Mouse (Mus musculus) liver, embryonic 14.5 days (tissue): ENCODE data around the gene Fam71d. TPM values are rescaled to one million over a fixed set of nuclear protein-coding genes. Genes with fewer than 3 reads are reported as not detected.

Experiments
- ATAC-seq: fragments of 200-750 bp; cut with Nextera tagmentation; 2 replicates; pipeline ENCODE4 v1.8.0; 2017; ENCODE audit warnings: moderate number of reproducible peaks, mild to moderate bottlenecking, moderate library complexity; ENCODE audit not compliant: insufficient read depth
- DNase-seq, 3 experiments: peaks; one replicate each; pipeline ENCODE4 v3.0.0-alpha.2; 2012 to 2013; ENCODE audit warnings: low read depth in 3 of 3, low spot score in 3 of 3
- H3K27ac ChIP-seq: fragments of 300-500 bp; sonication (generic); 2 replicates; pipeline ENCODE4 v1.5.1; 2014; ENCODE audit warnings: moderate library complexity, mild to moderate bottlenecking, control low read depth, inconsistent platforms
- H3K27me3 ChIP-seq: fragments of 300-500 bp; sonication (generic); 2 replicates; pipeline ENCODE4 v1.6.1; 2014; ENCODE audit warnings: mild to moderate bottlenecking, low read length, moderate library complexity; ENCODE audit not compliant: control insufficient read depth, insufficient read depth
- H3K36me3 ChIP-seq: fragments of 300-500 bp; sonication (generic); replicated peaks from 2 replicates; pipeline ENCODE4 v1.6.1; 2014; ENCODE audit warnings: low read depth; ENCODE audit not compliant: control insufficient read depth, insufficient read depth
- H3K4me1 ChIP-seq, 2 experiments: fragments of 200-500 bp in 1 of 2; fragments of 300-500 bp in 1 of 2; sonication (generic) in 1 of 2; replicated peaks; 2 replicates each; pipeline ENCODE4 v1.6.1; 2012 to 2014; ENCODE audit warnings: antibody characterized with exemption in 1 of 2, inconsistent platforms in 1 of 2, low read length in 1 of 2; ENCODE audit not compliant: control insufficient read depth in 2 of 2, insufficient read depth in 2 of 2
- H3K4me2 ChIP-seq: fragments of 300-500 bp; sonication (generic); 2 replicates; pipeline ENCODE4 v1.6.1; 2014; ENCODE audit warnings: low read depth, mild to moderate bottlenecking, control low read depth, moderate library complexity
- H3K4me3 ChIP-seq, 2 experiments: fragments of 200-500 bp in 1 of 2; fragments of 300-500 bp in 1 of 2; sonication (generic) in 1 of 2; 2 replicates each; pipeline ENCODE4 v1.5.1; 2012 to 2014; ENCODE audit warnings: low read depth in 2 of 2, low read length in 2 of 2, mild to moderate bottlenecking in 2 of 2, control low read depth in 1 of 2, inconsistent platforms in 1 of 2, moderate library complexity in 1 of 2; ENCODE audit not compliant: insufficient read depth in 1 of 2
- H3K9ac ChIP-seq: fragments of 300-500 bp; sonication (generic); replicated peaks from 2 replicates; pipeline ENCODE4 v1.6.1; 2014; ENCODE audit warnings: mild to moderate bottlenecking, control low read depth, moderate library complexity
- H3K9me3 ChIP-seq: fragments of 300-500 bp; sonication (generic); 2 replicates; pipeline ENCODE4 v1.6.1; 2016; ENCODE audit warnings: low read length, mixed read lengths; ENCODE audit not compliant: control insufficient read depth
- CTCF ChIP-seq: IDR thresholded peaks from 2 replicates; pipeline ENCODE4 v1.5.1; 2016; ENCODE audit warnings: antibody characterized with exemption, low read depth, control low read depth
- EP300 ChIP-seq: IDR thresholded peaks from 2 replicates; pipeline ENCODE4 v1.6.1; 2016; ENCODE audit warnings: antibody characterized with exemption, low read depth
- WGBS: fragments of 180-500 bp; shearing (Covaris S2); extraction: QIAGEN DNeasy Blood & Tissue Kit; methylation state at CpG from one replicate; pipeline ENCODE4 v1.1.7; 2014; ENCODE audit not compliant: insufficient replicate concordance; 5-methylcytosine and 5-hydroxymethylcytosine counted together
- polyA plus RNA-seq, 2 experiments: library from polyadenylated mRNA; depleted of rRNA in 1 of 2; stranded (reverse) in 1 of 2; unstranded in 1 of 2; fragments of >200 nt; fragmentation: Nextera tagmentation in 1 of 2; extraction: Ambion mirVana in 1 of 2; gene quantifications; 2 replicates each; pipeline versions ENCODE4 v1.2.1 to v1.2.3; 2012 to 2014

Gene Fam71d
- polyA plus RNA-seq, 2 experiments = not detected

DNA sequence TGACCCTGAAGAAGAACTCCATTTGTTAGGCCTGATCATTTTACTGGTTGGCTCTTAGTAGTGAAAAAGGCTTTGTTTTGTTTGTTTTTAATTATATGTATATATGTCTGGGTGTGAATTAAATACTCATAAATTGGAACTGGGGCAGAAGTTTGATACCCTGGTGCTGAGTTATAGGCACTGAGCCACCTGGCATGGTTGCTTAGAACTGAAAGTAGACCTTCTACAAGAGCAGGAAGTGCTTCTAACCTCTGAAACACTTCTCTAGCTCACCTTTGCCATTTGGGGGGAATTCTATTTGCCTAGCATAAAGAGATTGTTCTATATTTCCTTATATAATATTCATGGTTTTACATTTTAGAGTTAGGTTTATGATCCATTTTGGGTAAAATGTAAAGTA lies 70.6 kb downstream of the Fam71d start:
- Histone ChIP-seq H3K4me2 (no peak overlapping the region), H3K27me3 (no peaks in the 10 kb centered on the region), H3K9me3 (no peaks in the 10 kb centered on the region), H3K9ac (no peak overlapping the region), H3K4me1 (no peaks in the 10 kb centered on the region), H3K4me3 (no peak overlapping the region), H3K36me3 (no peaks in the 10 kb centered on the region), H3K27ac (no peak overlapping the region)
- DNase-seq (no peak), ATAC-seq (no peak)
- no peak for TF ChIP-seq EP300
- TF ChIP-seq CTCF = no peak

DNA sequence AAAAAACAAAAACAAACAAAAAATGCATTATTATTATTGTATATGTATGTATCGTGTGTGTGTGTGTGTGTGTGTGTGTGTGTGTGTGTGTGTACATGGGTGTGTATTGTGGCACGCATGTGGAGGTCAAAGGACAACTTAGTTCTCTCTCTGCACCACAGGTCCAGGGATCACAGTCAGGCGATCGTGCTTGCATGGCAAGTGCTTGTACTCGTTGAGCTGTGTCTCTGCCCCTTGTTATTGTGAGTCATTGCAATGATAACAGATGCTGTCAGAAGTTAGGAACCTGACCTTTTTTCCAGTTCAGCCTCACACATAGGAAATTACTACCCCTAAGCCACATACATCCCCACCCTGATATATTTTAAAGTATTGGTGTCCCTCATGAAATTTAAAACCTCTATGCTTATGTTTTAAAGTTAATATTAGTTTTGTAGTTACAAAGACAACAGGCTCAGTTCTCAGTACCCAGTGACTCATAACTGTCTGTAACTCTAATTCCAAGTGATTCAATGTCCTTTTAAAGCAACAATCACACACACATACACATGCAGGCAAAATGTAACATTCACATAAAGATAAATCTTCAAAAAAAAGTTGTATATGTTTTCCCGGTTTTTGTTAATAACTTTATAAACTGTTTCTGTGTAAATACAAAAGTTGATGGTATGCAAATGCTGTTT lies 77.8 kb downstream of the Fam71d start:
- ATAC-seq = no peak
- no peaks in the 10 kb centered on the region for H3K4me1 ChIP-seq
- no peaks in the 10 kb centered on the region for H3K36me3 ChIP-seq
- no peaks in the 10 kb centered on the region for H3K27me3 ChIP-seq
- no peak for TF ChIP-seq EP300
- no peak for TF ChIP-seq CTCF
- H3K9me3 ChIP-seq = no peaks in the 10 kb centered on the region
- no peak overlapping the region for H3K9ac ChIP-seq
- no peak for DNase-seq
- H3K4me3 ChIP-seq = no peak overlapping the region
- H3K27ac ChIP-seq = no peak overlapping the region
- H3K4me2 ChIP-seq = no peak overlapping the region
- 65% methylated on average over 6 of the region's 6 CpGs for WGBS

DNA sequence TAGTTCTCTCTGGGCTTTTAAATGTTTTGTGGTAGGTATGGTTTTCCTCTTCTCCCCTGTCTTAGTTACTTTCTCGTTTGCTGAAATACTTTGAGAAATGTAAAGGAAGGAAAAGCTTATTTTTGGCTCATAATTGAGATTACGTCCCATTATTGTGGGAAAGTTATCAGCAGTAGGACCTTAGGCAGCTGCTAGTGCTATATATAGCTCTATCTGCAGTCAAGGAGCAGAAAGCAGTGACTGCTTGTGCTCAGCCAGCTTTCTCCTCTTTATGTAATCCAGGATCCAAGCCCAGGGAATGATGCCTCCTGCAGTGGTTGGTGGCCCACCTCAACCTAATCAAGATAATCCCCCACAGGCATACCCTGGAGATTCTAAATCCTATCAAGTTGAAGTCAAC lies 81.9 kb downstream of the Fam71d start:
- Histone ChIP-seq H3K36me3 (no peaks in the 10 kb centered on the region), H3K4me3 (no peak overlapping the region), H3K9me3 (no peaks in the 10 kb centered on the region), H3K4me1 (no peaks in the 10 kb centered on the region), H3K9ac (no peak overlapping the region), H3K27ac (no peak overlapping the region), H3K4me2 (no peak overlapping the region), H3K27me3 (no peaks in the 10 kb centered on the region)
- DNase-seq (no peak), ATAC-seq (no peak)
- TF ChIP-seq CTCF (no peak), EP300 (no peak)
- WGBS = 17% methylated on average over 2 of the region's 2 CpGs

DNA sequence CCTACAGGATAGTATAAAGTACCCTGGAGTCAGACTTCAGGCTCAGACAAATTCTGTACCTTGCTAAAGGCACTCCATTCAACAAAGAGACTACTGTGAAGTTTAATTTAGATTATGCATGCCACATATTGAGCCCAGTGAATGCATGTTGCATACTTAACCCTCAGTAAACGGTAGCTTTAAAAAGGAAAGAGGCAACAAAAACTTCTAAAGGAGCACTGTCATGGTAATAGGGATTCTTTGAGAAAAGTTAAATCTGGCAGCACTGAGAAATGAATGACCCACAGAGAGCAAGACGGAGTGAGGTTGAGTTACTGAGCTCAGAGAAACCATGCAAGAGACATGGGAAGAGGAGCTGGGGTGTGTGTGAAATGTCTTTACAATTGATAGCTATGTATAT lies 86.6 kb downstream of the Fam71d start:
- H3K27me3 ChIP-seq = no peaks in the 10 kb centered on the region
- H3K9ac ChIP-seq = no peak overlapping the region
- TF ChIP-seq CTCF = no peak
- H3K4me3 ChIP-seq = no peak overlapping the region
- 64% methylated on average over 2 of the region's 2 CpGs for WGBS
- no peaks in the 10 kb centered on the region for H3K36me3 ChIP-seq
- no peak overlapping the region for H3K4me2 ChIP-seq
- no peak for DNase-seq
- H3K4me1 ChIP-seq = no peaks in the 10 kb centered on the region
- H3K27ac ChIP-seq = no peak overlapping the region
- ATAC-seq = no peak
- H3K9me3 ChIP-seq = no peaks in the 10 kb centered on the region

DNA sequence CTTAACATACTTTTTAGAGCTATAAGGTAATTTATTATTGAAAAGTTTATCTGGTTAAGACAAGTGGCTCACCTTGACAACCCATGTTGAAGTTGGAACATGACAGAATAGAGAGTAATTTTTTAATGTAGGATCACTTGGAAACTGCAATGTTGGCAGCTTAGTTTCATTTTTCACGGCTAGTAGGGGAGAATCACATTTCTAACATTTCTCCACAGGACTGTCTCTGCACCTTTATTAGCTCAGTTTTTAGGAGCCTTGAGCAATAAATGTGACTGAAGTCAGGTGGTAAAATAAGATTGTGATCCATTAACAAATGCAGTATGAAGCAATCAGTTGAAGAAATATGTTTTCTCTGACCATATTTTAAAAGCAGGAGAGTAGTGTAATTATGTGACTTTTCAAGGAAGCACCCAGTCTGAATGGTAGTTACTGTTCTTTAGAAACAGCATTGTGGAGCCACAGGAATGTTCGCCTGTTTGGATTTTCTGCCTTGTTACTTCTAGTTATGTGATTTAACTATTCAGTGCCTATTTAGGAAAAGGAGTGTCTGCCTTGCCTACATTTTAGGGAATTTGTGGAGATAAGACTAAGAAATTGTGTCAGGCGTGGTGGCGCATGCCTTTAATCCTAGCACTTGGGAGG lies 87.2 kb downstream of the Fam71d start:
- no peak overlapping the region for H3K27ac ChIP-seq

More for the DNA sequence above, 87.2 kb downstream of the Fam71d start:
- no peaks in the 10 kb centered on the region for H3K36me3 ChIP-seq
- ATAC-seq = no peak
- no peaks in the 10 kb centered on the region for H3K4me1 ChIP-seq
- H3K27me3 ChIP-seq = no peaks in the 10 kb centered on the region
- H3K9me3 ChIP-seq = no peaks in the 10 kb centered on the region
- no peak for TF ChIP-seq CTCF
- TF ChIP-seq EP300 = no peak
- no peak for DNase-seq
- H3K4me3 ChIP-seq = no peak overlapping the region
- no peak overlapping the region for H3K4me2 ChIP-seq
- no peak overlapping the region for H3K9ac ChIP-seq
- WGBS = 70% methylated on average over 4 of the region's 4 CpGs

Other genes starting within 250 kb of the Fam71d start
- gene Mpp5, start 57.4 kb downstream of the Fam71d start, polyA plus RNA-seq (2012; rRNA removed) = 1.7 and 2.7 TPM in 2 replicates
- 7.3 and 9.0 TPM in 2 replicates for gene Mpp5, start 57.4 kb downstream of the Fam71d start, polyA plus RNA-seq (2014; fragmentation: Nextera tagmentation; extraction: Ambion mirVana)
- gene Atp6v1d, start 170.1 kb downstream of the Fam71d start, polyA plus RNA-seq (2012; rRNA removed) = 9.7 and 15.2 TPM in 2 replicates
- gene Atp6v1d, start 170.1 kb downstream of the Fam71d start, polyA plus RNA-seq (2014; fragmentation: Nextera tagmentation; extraction: Ambion mirVana) = 29.6 and 34.4 TPM in 2 replicates
- 16.5 and 49.6 TPM in 2 replicates for gene Eif2s1, start 170.3 kb downstream of the Fam71d start, polyA plus RNA-seq (2012; rRNA removed)
- gene Eif2s1, start 170.3 kb downstream of the Fam71d start, polyA plus RNA-seq (2014; fragmentation: Nextera tagmentation; extraction: Ambion mirVana) = 184 and 198 TPM in 2 replicates
- gene Plek2, start 215.4 kb downstream of the Fam71d start, polyA plus RNA-seq (2012; rRNA removed) = 18.7 and 21.5 TPM in 2 replicates
- 51.0 and 51.5 TPM in 2 replicates for gene Plek2, start 215.4 kb downstream of the Fam71d start, polyA plus RNA-seq (2014; fragmentation: Nextera tagmentation; extraction: Ambion mirVana)